Mouse (Mus musculus) lung, postnatal 0 days (tissue): ENCODE measurements at regions not wholly inside any gene's neighbourhood (a gene's known extent, or its start where the extent isn't known, plus 50 kb on each side); places are given as distances from the start of the nearest gene placed in this dataset.

Source experiments
- CTCF ChIP-seq: IDR thresholded peaks from 2 replicates; pipeline ENCODE4 v1.5.1; 2016; ENCODE audit warnings: antibody characterized with exemption, mild to moderate bottlenecking
- EP300 ChIP-seq: IDR thresholded peaks from 2 replicates; pipeline ENCODE4 v1.6.1; 2016; ENCODE audit warnings: antibody characterized with exemption, mild to moderate bottlenecking, control low read depth

DNA sequence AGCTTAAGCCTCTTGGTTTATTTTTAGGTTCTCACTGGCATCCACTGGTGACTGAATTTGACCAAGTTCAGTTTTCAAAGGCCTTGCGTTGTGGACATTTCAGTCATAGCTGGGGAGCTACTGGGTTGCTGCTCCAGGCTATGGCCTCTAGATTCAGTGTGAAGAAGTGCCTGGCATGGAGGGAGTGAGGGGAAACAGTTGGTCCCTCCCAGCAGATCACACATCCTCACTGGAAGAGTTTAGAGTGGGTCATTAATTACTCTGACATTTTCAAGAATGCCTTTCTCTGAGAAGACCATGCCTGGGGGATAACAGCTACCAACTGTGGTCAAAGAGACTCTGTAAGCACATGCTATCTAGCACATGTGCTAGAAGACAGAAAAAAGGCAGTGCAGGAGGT is 199.3 kb downstream of the Gm19410 start:
- no peak for TF ChIP-seq CTCF
- no peak for TF ChIP-seq EP300
